Mouse (Mus musculus) kidney, adult 2 months (tissue): ENCODE measurements around the gene Ccdc88c.

Experiments used
- CTCF ChIP-seq: fragments of 200-500 bp; conservative IDR thresholded peaks from 2 replicates; pipeline ENCODE4 v1.5.1; 2011; ENCODE audit warnings: low read depth, mild to moderate bottlenecking, control low read depth, low read length, moderate library complexity, mixed read lengths; ENCODE audit not compliant: insufficient read depth, insufficient read length
- POLR2A ChIP-seq: fragments of 200-500 bp; IDR thresholded peaks from one replicate; pipeline ENCODE4 v1.6.1; 2011; ENCODE audit warnings: low read depth, low read length, control low read depth

DNA sequence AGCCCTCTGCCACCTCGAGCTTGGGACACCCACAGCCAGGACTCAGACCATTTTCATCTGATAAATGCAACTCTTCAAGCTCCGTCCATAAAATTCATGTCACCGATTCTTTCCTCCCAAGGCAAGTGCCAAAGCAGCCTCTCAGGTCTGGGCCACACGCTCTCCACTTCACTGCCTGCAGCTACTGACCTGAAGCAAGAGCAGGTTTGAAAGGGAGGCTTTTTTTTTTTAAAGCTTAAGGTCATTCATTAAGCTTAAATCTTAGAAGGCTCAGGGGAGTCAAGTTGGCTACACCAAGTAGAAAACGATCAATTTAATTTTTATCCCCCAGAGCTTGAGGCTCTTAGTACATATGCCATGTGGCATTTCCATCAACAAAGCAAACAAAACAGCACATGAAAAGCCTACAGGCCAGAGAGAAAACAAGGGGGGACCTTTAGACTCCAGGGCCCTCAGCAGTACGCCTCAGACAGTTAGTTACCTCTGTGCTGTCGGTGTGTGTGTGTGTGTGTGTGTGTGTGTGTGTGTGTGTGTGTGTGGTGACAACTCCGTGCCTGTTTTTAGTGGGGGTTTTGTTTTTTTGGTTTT is 15.7 kb downstream of the Ccdc88c start:
- TF ChIP-seq CTCF (no peak), POLR2A (no peak)
